Mouse (Mus musculus) frontal cortex, postnatal 14 days (tissue): ENCODE results near the gene Dusp11.
"Not testable (repeated sequence)": the region's sequence is repeated elsewhere in the genome, so short reads cannot be mapped to it uniquely, and the experiment has no call there.

Source experiments
- DNase-seq, 2 experiments: peaks; one replicate each; pipeline ENCODE4 v3.0.0; 2022; ENCODE audit warnings: low spot score in 2 of 2

Dusp11 gene

DNA sequence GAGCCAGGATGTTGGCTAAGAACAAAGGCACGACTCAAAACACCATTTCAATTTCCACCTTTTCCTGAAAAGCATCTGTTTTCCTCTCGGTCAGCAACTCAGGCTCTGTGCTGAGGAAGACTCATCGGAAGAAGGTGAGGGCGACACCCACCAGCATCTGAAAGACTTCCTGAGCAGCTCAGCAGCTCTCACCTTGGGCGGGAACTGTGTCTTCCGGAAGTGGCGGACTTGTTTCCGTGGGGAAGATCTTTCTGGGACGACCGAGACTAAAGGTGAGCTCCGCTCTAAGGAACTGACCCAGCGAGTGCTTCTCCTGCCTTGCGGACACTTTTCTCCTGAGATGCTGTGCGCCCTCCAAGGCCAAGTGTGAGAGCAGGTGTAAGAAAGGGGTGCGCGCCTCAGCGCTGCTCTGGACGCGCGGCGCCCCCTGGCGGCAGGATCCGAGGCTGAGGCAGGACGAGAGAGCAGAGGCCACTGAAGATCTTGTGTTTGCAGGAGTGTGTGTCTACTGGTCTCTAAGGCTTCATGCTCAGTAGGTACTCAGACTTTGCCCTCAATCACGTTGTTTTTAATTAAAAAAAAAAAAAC is 66.3 kb downstream of the Dusp11 start:
- DNase-seq = not testable (repeated sequence)
